Comparison of ENCODE assay signal across 9 mouse cellular contexts in genomic region chr5:142220851-142221503, GRCm38 (mm10).
DNase-seq lines count a peak whose midpoint lies in the region; ATAC-seq and TF ChIP-seq lines count a peak whose summit lies in the region.
"Had no signal": no experiment of that assay in that cellular context is flagged by ENCODE, and none has a peak within 500 bp of the region (broad histone marks: within the 10 kb centered on the region; RNA-seq: fewer than 3 reads in every experiment).

No protein-coding gene starts in this region.

- H3K36me3 ChIP-seq in embryonic facial prominence, embryonic 11.5 days (replicated peaks; ENCODE audit: control insufficient read depth, insufficient read depth, low read depth, low read length) = no peaks in the 10 kb centered on the region
- no peaks in the 10 kb centered on the region for H3K36me3 ChIP-seq in embryonic facial prominence, embryonic 10.5 days (replicated peaks)
- no peaks in the 10 kb centered on the region for H3K36me3 ChIP-seq in lung, embryonic 14.5 days (ENCODE audit: insufficient read depth)
- no peaks in the 10 kb centered on the region for H3K36me3 ChIP-seq in neural tube, embryonic 15.5 days
- H3K36me3 ChIP-seq: liver, embryonic 13.5 days had no signal

- no peak overlapping the region for H3K4me3 ChIP-seq in embryonic facial prominence, embryonic 11.5 days (ENCODE audit: low read depth, low read length)
- no peak overlapping the region for H3K4me3 ChIP-seq in embryonic facial prominence, embryonic 10.5 days
- H3K4me3 ChIP-seq in lung, embryonic 14.5 days (ENCODE audit: low read depth, low read length) = no peak overlapping the region
- no peak overlapping the region for H3K4me3 ChIP-seq in neural tube, embryonic 15.5 days (replicated peaks)
- H3K4me3 ChIP-seq: liver, embryonic 13.5 days had no signal

- no peak overlapping the region for H3K9ac ChIP-seq in embryonic facial prominence, embryonic 11.5 days (replicated peaks; ENCODE audit: low read length)
- no peak overlapping the region for H3K9ac ChIP-seq in lung, embryonic 14.5 days
- H3K9ac ChIP-seq in neural tube, embryonic 15.5 days (replicated peaks) = no peak overlapping the region
- H3K9ac ChIP-seq: liver, embryonic 13.5 days had no signal

- WGBS in embryonic facial prominence, embryonic 11.5 days = 90% methylated on average over 12 of the region's 12 CpGs
- 93% methylated on average over 12 of the region's 12 CpGs for WGBS in embryonic facial prominence, embryonic 10.5 days
- WGBS in lung, embryonic 14.5 days = 87% methylated on average over 12 of the region's 12 CpGs
- 92% methylated on average over 12 of the region's 12 CpGs for WGBS in neural tube, embryonic 15.5 days

- H3K4me2 ChIP-seq in embryonic facial prominence, embryonic 11.5 days (ENCODE audit: low read depth, low read length) = no peak overlapping the region
- no peak overlapping the region for H3K4me2 ChIP-seq in lung, embryonic 14.5 days
- H3K4me2 ChIP-seq in neural tube, embryonic 15.5 days = no peak overlapping the region
- H3K4me2 ChIP-seq: liver, embryonic 13.5 days had no signal

- no peak for TF ChIP-seq POLR2A in brain, embryonic 14.5 days (IDR thresholded peaks at IDR 0.05; ENCODE audit: borderline replicate concordance, extremely low read depth, insufficient read depth, insufficient read length, poor library complexity, severe bottlenecking)

- H3K4me1 ChIP-seq in embryonic facial prominence, embryonic 11.5 days (ENCODE audit: control insufficient read depth, insufficient read depth, low read length) = no peaks in the 10 kb centered on the region
- peaks cover 10% of the 10 kb centered on the region for H3K4me1 ChIP-seq in embryonic facial prominence, embryonic 10.5 days
- H3K4me1 ChIP-seq in lung, embryonic 14.5 days (ENCODE audit: insufficient read depth) = no peaks in the 10 kb centered on the region
- peaks cover 7% of the 10 kb centered on the region; the same call in 1 of the 2 replicates for H3K4me1 ChIP-seq in neural tube, embryonic 15.5 days
- H3K4me1 ChIP-seq: liver, embryonic 13.5 days had no signal

- H3K9me3 ChIP-seq in embryonic facial prominence, embryonic 11.5 days (replicated peaks; ENCODE audit: control insufficient read depth, low read length) = no peaks in the 10 kb centered on the region
- peaks cover 4% of the 10 kb centered on the region; the same call in 1 of the 2 replicates for H3K9me3 ChIP-seq in embryonic facial prominence, embryonic 10.5 days
- H3K9me3 ChIP-seq in lung, embryonic 14.5 days (ENCODE audit: low read depth, low read length) = no peaks in the 10 kb centered on the region
- 0 out of 2 replicates have a peak, but pooled peaks cover 4% of the 10 kb centered on the region for H3K9me3 ChIP-seq in neural tube, embryonic 15.5 days (replicated peaks)
- H3K9me3 ChIP-seq: liver, embryonic 13.5 days had no signal

- ATAC-seq in embryonic facial prominence, embryonic 11.5 days (replicated peaks; ENCODE audit: insufficient number of reproducible peaks, low FRiP score, low TSS enrichment, low read depth) = no peak
- ATAC-seq in lung, embryonic 14.5 days (ENCODE audit: insufficient read depth) = no peak
- no peak for ATAC-seq in monocyte, adult 5-6 weeks (replicated peaks; ENCODE audit: insufficient number of reproducible peaks, low FRiP score, low TSS enrichment, poor library complexity, severe bottlenecking)
- no peak for ATAC-seq in neural tube, embryonic 15.5 days (ENCODE audit: low FRiP score)

- TF ChIP-seq CTCF in lung, embryonic 14.5 days (IDR thresholded peaks at IDR 0.05; ENCODE audit: low read depth) = peak; percentile 55
- peak; percentile 39; the same call in 1 of the 2 replicates for TF ChIP-seq CTCF in brain, embryonic 14.5 days (IDR thresholded peaks at IDR 0.05; ENCODE audit: borderline replicate concordance, extremely low read depth, insufficient read depth, insufficient read length)

- no peaks in the 10 kb centered on the region for H3K27me3 ChIP-seq in embryonic facial prominence, embryonic 11.5 days (ENCODE audit: control insufficient read depth, insufficient read depth, low read length)
- H3K27me3 ChIP-seq in embryonic facial prominence, embryonic 10.5 days (replicated peaks; ENCODE audit: low read depth, poor library complexity, severe bottlenecking) = no peaks in the 10 kb centered on the region
- H3K27me3 ChIP-seq in lung, embryonic 14.5 days (ENCODE audit: insufficient read depth, low read length) = no peaks in the 10 kb centered on the region
- no peaks in the 10 kb centered on the region for H3K27me3 ChIP-seq in neural tube, embryonic 15.5 days (replicated peaks)
- H3K27me3 ChIP-seq: liver, embryonic 13.5 days had no signal

- no peak overlapping the region for H3K27ac ChIP-seq in embryonic facial prominence, embryonic 11.5 days (replicated peaks; ENCODE audit: low read depth, low read length)
- no peak overlapping the region for H3K27ac ChIP-seq in embryonic facial prominence, embryonic 10.5 days (replicated peaks)
- no peak overlapping the region for H3K27ac ChIP-seq in lung, embryonic 14.5 days (ENCODE audit: low read depth)
- H3K27ac ChIP-seq in neural tube, embryonic 15.5 days (replicated peaks) = no peak overlapping the region
- H3K27ac ChIP-seq: liver, embryonic 13.5 days had no signal

- DNase-seq in embryonic facial prominence, embryonic 11.5 days (ENCODE audit: low spot score) = peak; percentile 36
- DNase-seq in embryonic facial prominence, embryonic 10.5 days (ENCODE audit: low spot score) = no peak
- peak; percentile 34 for DNase-seq in lung, embryonic 14.5 days
- no peak for DNase-seq in lung, postnatal 25 days (ENCODE audit: low spot score)
- DNase-seq in brain, embryonic 14.5 days (ENCODE audit: low read depth) = no peak
- DNase-seq in testis, postnatal 14 days (ENCODE audit: low spot score) = peak; percentile 27
- DNase-seq: liver, embryonic 13.5 days had no signal

Comparison
In these comparisons a context has a peak if more than half of its experiments do, and no peak if none do; other contexts are left out.
1. DNase-seq: peak in embryonic facial prominence, embryonic 11.5 days (single experiment), lung, embryonic 14.5 days (single experiment) and testis, postnatal 14 days (single experiment); none in embryonic facial prominence, embryonic 10.5 days (single experiment), lung, postnatal 25 days (single experiment) and brain, embryonic 14.5 days (single experiment).